Mouse (Mus musculus) cortical plate, adult 2 months (tissue): ENCODE measurements around the gene Grip1.

Source experiments
- CTCF ChIP-seq: fragments of 200-500 bp; IDR thresholded peaks from 2 replicates; pipeline ENCODE4 v1.5.1; 2011; ENCODE audit warnings: mild to moderate bottlenecking, control low read depth, low read length; ENCODE audit not compliant: insufficient read depth; ENCODE audit errors: extremely low read depth
- POLR2A ChIP-seq: fragments of 200-500 bp; IDR thresholded peaks from 2 replicates; pipeline ENCODE4 v1.6.1; 2011; ENCODE audit warnings: mild to moderate bottlenecking, low read length, control low read depth; ENCODE audit not compliant: insufficient read depth; ENCODE audit errors: extremely low read depth

- no peak for TF ChIP-seq POLR2A
- no peak for TF ChIP-seq CTCF
Measured at GRCm38 (mm10) chr10:119752361-119752798, 298.8 kb downstream of the Grip1 start.
